Mouse (Mus musculus): ENCODE measurements around the gene Cnpy3.
"Not testable (repeated sequence)": the region's sequence is repeated elsewhere in the genome, so short reads cannot be mapped to it uniquely, and the experiment has no call there.

The Cnpy3 gene

GRCm38 (mm10) chr17:46764916-46765315 lies 12.9 kb upstream of the Cnpy3 start:
- DNase-seq (ENCODE audit: low read depth, low spot score): not testable (repeated sequence)

- no peak for DNase-seq (ENCODE audit: low read depth, low spot score)
Observed at GRCm38 (mm10) chr17:46763544-46763943, 11.5 kb upstream of the Cnpy3 start, which contains the start of gene Ptcra. Ptcra (minus strand) TSS chr17:46763712.

GRCm38 (mm10) chr17:46758753-46759152 lies 6.7 kb upstream of the Cnpy3 start:
- no peak for DNase-seq (ENCODE audit: low read depth, low spot score)

GRCm38 (mm10) chr17:46751056-46751793 lies 789 bp downstream of the Cnpy3 start:
- DNase-seq (ENCODE audit: low read depth, low spot score): no peak

GRCm38 (mm10) chr17:46750580-46750979 lies 1.4 kb downstream of the Cnpy3 start:
- DNase-seq (ENCODE audit: low read depth, low spot score): no peak

GRCm38 (mm10) chr17:46749282-46749681 lies 2.7 kb downstream of the Cnpy3 start:
- no peak for DNase-seq (ENCODE audit: low read depth, low spot score)

- no peak for DNase-seq (ENCODE audit: low read depth, low spot score)
Observed at GRCm38 (mm10) chr17:46747806-46748205, 4.2 kb downstream of the Cnpy3 start.

- DNase-seq (ENCODE audit: low read depth, low spot score): no peak
Observed at GRCm38 (mm10) chr17:46747234-46747633, 4.8 kb downstream of the Cnpy3 start.

GRCm38 (mm10) chr17:46745506-46745905 lies 6.5 kb downstream of the Cnpy3 start:
- no peak for DNase-seq (ENCODE audit: low read depth, low spot score)

GRCm38 (mm10) chr17:46742986-46743385 lies 9.0 kb downstream of the Cnpy3 start:
- no peak for DNase-seq (ENCODE audit: low read depth, low spot score)

GRCm38 (mm10) chr17:46741305-46741704 lies 10.7 kb downstream of the Cnpy3 start:
- no peak for DNase-seq (ENCODE audit: low read depth, low spot score)

- no peak for DNase-seq (ENCODE audit: low read depth, low spot score)
Observed at GRCm38 (mm10) chr17:46736160-46736559, 15.9 kb downstream of the Cnpy3 start.

- DNase-seq (ENCODE audit: low read depth, low spot score): no peak
Observed at GRCm38 (mm10) chr17:46735287-46735686, 16.7 kb downstream of the Cnpy3 start.

GRCm38 (mm10) chr17:46734055-46734454 lies 18.0 kb downstream of the Cnpy3 start:
- no peak for DNase-seq (ENCODE audit: low read depth, low spot score)

- no peak for DNase-seq (ENCODE audit: low read depth, low spot score)
Observed at GRCm38 (mm10) chr17:46728904-46729318, 23.1 kb downstream of the Cnpy3 start, which contains the start of gene Gnmt. Gnmt (minus strand) TSS chr17:46729168.

GRCm38 (mm10) chr17:46728496-46728895 lies 23.5 kb downstream of the Cnpy3 start:
- DNase-seq (ENCODE audit: low read depth, low spot score): no peak

GRCm38 (mm10) chr17:46728021-46728420 lies 24.0 kb downstream of the Cnpy3 start:
- peak; percentile 35 for DNase-seq (ENCODE audit: low read depth, low spot score)

GRCm38 (mm10) chr17:46727271-46727670 lies 24.7 kb downstream of the Cnpy3 start:
- DNase-seq (ENCODE audit: low read depth, low spot score): no peak

- no peak for DNase-seq (ENCODE audit: low read depth, low spot score)
Observed at GRCm38 (mm10) chr17:46725731-46726645, 26.0 kb downstream of the Cnpy3 start.

GRCm38 (mm10) chr17:46725273-46725672 lies 26.7 kb downstream of the Cnpy3 start:
- peak; percentile 52 for DNase-seq (ENCODE audit: low read depth, low spot score)

GRCm38 (mm10) chr17:46724477-46725084 lies 27.4 kb downstream of the Cnpy3 start:
- no peak for DNase-seq (ENCODE audit: low read depth, low spot score)

- DNase-seq (ENCODE audit: low read depth, low spot score): no peak
Observed at GRCm38 (mm10) chr17:46721077-46721476, 30.9 kb downstream of the Cnpy3 start.

Data from forelimb bud, embryonic 11.5 days (tissue).